Mouse (Mus musculus) heart, adult 2 months (tissue): ENCODE measurements around the gene Csnk1g2. TPM values are rescaled to one million over a fixed set of nuclear protein-coding genes. Genes with fewer than 3 reads are reported as not detected.

Experiments
- DNase-seq, 2 experiments: peaks; one replicate each; pipeline ENCODE4 v3.0.0; 2021
- H3K27ac ChIP-seq: fragments of 200-600 bp; 2 replicates; pipeline ENCODE4 v1.8.1; 2022
- H3K27me3 ChIP-seq: fragments of 200-500 bp; 2 replicates; pipeline ENCODE4 v1.6.1; 2012; ENCODE audit warnings: mild to moderate bottlenecking, low read length, inconsistent platforms, mixed read lengths; ENCODE audit not compliant: control insufficient read depth, insufficient read depth
- H3K36me3 ChIP-seq: fragments of 200-500 bp; 2 replicates; pipeline ENCODE4 v1.6.1; 2012; ENCODE audit warnings: low read length, inconsistent platforms; ENCODE audit not compliant: control insufficient read depth, insufficient read depth
- H3K4me1 ChIP-seq: fragments of 200-500 bp; 2 replicates; pipeline ENCODE4 v1.6.1; 2011; ENCODE audit warnings: low read length; ENCODE audit not compliant: control insufficient read depth, insufficient read depth
- H3K4me3 ChIP-seq: fragments of 200-600 bp; 2 replicates; pipeline ENCODE4 v1.8.1; 2022
- H3K79me2 ChIP-seq: fragments of 200-500 bp; replicated peaks from 2 replicates; pipeline ENCODE4 v1.6.1; 2012; ENCODE audit warnings: mild to moderate bottlenecking, inconsistent platforms, low read length, moderate library complexity, mixed read lengths; ENCODE audit not compliant: control insufficient read depth, insufficient read depth
- H3K9ac ChIP-seq: fragments of 200-500 bp; 2 replicates; pipeline ENCODE4 v1.6.1; 2012; ENCODE audit warnings: low read depth, mild to moderate bottlenecking, control low read depth, inconsistent platforms, low read length, mixed read lengths
- CTCF ChIP-seq: fragments of 200-600 bp; IDR thresholded peaks from 2 replicates; pipeline ENCODE4 v1.8.1; 2022; ENCODE audit warnings: antibody characterized with exemption, mild to moderate bottlenecking, moderate library complexity
- EP300 ChIP-seq: fragments of 200-500 bp; IDR thresholded peaks from 2 replicates; pipeline ENCODE4 v1.6.1; 2011; ENCODE audit warnings: low read depth, low read length, control low read depth; ENCODE audit not compliant: insufficient read depth
- POLR2A ChIP-seq: fragments of 200-500 bp; IDR thresholded peaks from 2 replicates; pipeline ENCODE4 v1.6.1; 2011; ENCODE audit warnings: mild to moderate bottlenecking, low read depth, low read length, control low read depth; ENCODE audit not compliant: insufficient read depth
- WGBS: fragments of 180-500 bp; shearing (Covaris S2); methylation state at CpG from one replicate; pipeline ENCODE4 v1.1.7; 2018; 5-methylcytosine and 5-hydroxymethylcytosine counted together
- intact Hi-C: fragments of 180-260 bp; cut with DNase I; formaldehyde crosslinking; loops from one replicate; pipeline ENCODE4 v1.15.1; 2025
- polyA plus RNA-seq: library from polyadenylated mRNA; depleted of rRNA; stranded (reverse); fragments of >200 nt; gene quantifications from 2 replicates; pipeline ENCODE4 v1.2.3, GENCODE M21; 2012
- total RNA-seq, 2 experiments: library from RNA; stranded (reverse); gene quantifications; 2 replicates each; pipeline ENCODE4 v1.2.3; 2021

Gene Csnk1g2
- total and polyA plus RNA-seq, 3 experiments = 117 to 130 (median 130) TPM

DNA sequence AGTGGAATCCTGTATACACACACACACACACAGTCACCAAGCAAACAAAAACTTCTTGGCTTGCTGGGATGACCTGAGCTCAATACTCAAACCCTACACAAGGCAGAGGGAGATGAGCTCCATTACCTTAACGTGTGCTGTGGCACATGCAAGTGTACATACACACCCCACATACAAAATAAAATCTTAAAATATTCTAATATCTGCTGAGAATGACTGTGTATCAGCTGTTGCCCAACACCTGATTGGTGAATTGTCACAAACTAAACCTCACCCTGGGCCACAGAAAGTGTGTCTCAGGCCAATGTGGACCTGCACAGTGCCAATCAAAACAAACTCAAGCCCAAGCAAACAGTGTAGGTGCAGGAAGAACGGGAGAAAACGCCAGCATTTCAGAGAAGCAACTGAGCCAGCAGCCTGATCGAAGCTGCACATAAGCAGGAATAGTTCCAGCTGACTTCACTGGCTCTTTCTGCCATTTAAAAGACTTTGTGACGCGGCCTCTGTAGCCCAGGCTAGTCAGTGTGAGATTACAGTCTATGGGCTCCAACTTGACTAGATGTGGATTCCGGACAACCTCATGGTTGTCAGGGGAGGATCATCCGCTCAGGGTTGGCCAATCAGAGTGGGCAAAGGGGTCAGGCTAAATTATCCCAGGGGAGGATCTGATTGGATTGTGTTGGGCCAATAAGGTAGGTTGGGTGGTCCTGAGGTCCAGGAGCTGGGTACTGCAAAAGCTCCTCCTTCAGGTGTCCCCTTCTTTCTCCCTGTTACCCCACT, 3.0 kb upstream of the Csnk1g2 start:
- Histone ChIP-seq H3K27ac (no peak overlapping the region), H3K9ac (no peak overlapping the region), H3K4me1 (peaks cover 2% of the 10 kb centered on the region; the same call in 1 of the 2 replicates), H3K4me3 (no peak overlapping the region), H3K36me3 (no peaks in the 10 kb centered on the region), H3K79me2 (no peaks in the 10 kb centered on the region), H3K27me3 (no peaks in the 10 kb centered on the region)
- no peak for TF ChIP-seq EP300
- no peak for TF ChIP-seq CTCF
- TF ChIP-seq POLR2A = no peak
- DNase-seq = no peak
- WGBS = 49% methylated on average over 8 of the region's 8 CpGs
- intact Hi-C loops = loop anchor here (2.0 kb wide), 1 partner anchor 15 kb away; no protein-coding TSS in a partner anchor

DNA sequence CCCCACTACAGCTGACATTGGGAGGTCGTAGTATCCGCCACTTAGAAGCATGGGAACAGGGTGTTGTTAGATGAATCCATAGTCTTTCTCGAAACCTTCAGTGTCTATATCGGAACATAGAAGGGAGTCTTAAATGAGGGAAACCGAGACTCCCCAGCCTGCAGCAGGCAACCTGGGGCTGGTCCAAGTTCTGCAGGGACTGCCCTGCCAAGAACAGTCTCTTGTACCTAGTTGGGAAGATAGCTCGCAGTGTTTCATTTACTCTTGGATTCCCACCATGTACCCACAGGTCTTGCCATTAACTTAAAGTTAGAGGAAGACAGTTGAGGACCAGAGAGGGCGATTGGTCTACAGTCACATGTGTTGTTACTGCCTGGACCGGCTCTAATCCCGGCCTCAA, 2.3 kb upstream of the Csnk1g2 start:
- intact Hi-C loops = loop anchor here (2.0 kb wide), 1 partner anchor 16 kb away; no protein-coding TSS in a partner anchor
- H3K27ac ChIP-seq = no peak overlapping the region

DNA sequence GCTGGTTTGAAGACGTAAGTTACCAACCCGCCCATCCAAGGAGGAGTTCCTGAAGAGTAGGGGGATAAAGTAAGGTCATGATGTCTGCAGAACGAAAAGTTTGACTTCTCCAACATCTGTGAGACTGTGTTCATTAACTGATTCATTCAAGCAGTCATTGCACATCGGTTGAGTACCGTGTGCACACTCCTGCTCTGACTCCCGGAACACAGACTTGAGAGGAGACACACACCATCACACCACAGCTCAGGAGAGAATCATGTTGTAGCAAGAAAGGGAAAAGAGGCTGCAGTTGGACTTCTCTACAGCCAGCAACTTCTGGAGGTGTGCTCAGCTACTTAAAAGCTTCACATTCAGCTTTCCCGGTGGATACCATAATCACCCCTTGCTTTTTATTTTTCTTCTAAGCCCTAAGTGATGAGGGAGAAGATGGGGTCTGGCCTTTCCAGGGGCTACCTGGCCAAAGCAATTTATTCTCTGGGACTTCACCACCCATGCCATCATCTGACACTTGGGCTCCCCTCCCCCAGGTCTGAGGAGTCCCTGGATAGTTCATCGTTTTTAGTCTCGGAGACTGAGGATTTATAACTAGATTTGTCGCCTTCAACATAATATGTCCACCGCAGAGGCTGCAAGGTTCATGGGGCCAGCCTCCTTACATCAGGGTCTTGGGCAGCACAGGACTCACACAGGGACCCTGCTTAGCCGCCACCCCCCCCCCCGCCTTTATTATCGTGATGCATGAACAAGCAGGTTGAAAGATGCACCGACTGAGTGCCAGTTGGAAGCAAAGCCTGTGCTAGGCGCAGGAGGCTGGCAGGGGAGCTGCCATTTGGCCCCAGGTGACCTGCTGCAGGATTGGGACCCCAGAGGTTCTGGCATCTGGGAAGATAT, 1.6 kb upstream of the Csnk1g2 start:
- intact Hi-C loops = loop anchor here (2.0 kb wide), 1 partner anchor 16 kb away; no protein-coding TSS in a partner anchor
- 58% methylated on average over 16 of the region's 16 CpGs for WGBS
- no peak for TF ChIP-seq CTCF
- no peak for TF ChIP-seq POLR2A
- no peak for TF ChIP-seq EP300

More for the DNA sequence above, 2.3 kb upstream of the Csnk1g2 start:
- Histone ChIP-seq H3K36me3 (no peaks in the 10 kb centered on the region), H3K9ac (no peak overlapping the region), H3K27me3 (no peaks in the 10 kb centered on the region), H3K79me2 (no peaks in the 10 kb centered on the region), H3K4me1 (peaks cover 4% of the 10 kb centered on the region; the same call in 1 of the 2 replicates), H3K4me3 (no peak overlapping the region)
- 85% methylated on average over 9 of the region's 9 CpGs for WGBS
- no peak for TF ChIP-seq CTCF
- TF ChIP-seq POLR2A = no peak
- no peak for TF ChIP-seq EP300
- DNase-seq = no peak

GRCm38 (mm10) chr10:80621690-80621939, 1.0 kb upstream of the Csnk1g2 start:
- Histone ChIP-seq H3K79me2 (no peaks in the 10 kb centered on the region), H3K27me3 (no peaks in the 10 kb centered on the region), H3K4me3 (peak overlapping the region; percentile 78), H3K27ac (peak overlapping the region; percentile 91), H3K9ac (no peak overlapping the region), H3K36me3 (no peaks in the 10 kb centered on the region), H3K4me1 (peaks cover 7% of the 10 kb centered on the region; the same call in 1 of the 2 replicates)
- TF ChIP-seq CTCF (0 out of 2 replicates have a peak, but pooled peaks have one; percentile 4), EP300 (no peak)
- intact Hi-C loops = loop anchor here (2.0 kb wide), 1 partner anchor 17 kb away; no protein-coding TSS in a partner anchor
- DNase-seq = no peak
- WGBS = 1% methylated on average over 9 of the region's 9 CpGs

More for the DNA sequence above, 1.6 kb upstream of the Csnk1g2 start:
- Histone ChIP-seq H3K36me3 (no peaks in the 10 kb centered on the region), H3K9ac (no peak overlapping the region), H3K27ac (peak overlapping the region; percentile 91), H3K4me3 (peak overlapping the region; percentile 78), H3K27me3 (no peaks in the 10 kb centered on the region), H3K79me2 (no peaks in the 10 kb centered on the region), H3K4me1 (peaks cover 5% of the 10 kb centered on the region; the same call in 1 of the 2 replicates)
- DNase-seq = no peak

DNA sequence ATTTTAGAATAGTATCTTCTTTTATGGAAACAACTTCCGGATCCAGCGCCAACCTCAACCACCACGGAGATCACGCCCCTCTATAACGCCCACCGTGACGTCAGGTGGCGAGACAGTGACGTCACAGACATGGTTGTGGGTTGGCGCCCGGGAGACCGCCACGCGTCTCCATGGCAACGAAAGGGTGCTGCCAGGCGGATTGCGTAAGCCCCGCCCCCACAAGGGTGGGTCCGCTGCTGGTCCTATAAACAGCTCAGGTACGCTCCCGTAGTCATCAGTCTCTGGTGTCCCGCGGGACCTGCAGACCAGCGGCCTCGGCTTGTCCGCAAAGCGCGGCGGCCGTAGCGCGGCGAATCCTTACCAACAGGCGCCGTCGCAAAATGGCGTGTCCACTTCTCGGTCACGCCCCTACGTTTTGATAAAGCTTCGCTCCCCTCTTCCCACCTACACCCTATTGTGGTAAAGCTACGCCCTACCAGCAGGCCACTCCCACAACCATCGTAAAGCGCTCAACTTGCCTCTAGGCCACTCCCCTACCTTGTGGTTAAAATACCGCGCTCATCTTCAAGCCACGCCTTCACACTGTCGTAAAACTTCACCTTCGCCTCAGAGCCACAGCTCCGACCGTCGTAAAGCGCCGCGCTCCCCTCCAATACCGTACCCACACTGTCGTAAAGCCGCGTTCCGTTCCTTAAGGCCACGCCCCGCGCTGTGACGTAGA, 538 bp upstream of the Csnk1g2 start:
- DNase-seq = peak; percentile 99
- Histone ChIP-seq H3K4me1 (peaks cover 7% of the 10 kb centered on the region; the same call in 1 of the 2 replicates), H3K36me3 (no peaks in the 10 kb centered on the region), H3K27ac (peak overlapping the region; percentile 91), H3K27me3 (no peaks in the 10 kb centered on the region), H3K4me3 (peak overlapping the region; percentile 78), H3K79me2 (no peaks in the 10 kb centered on the region), H3K9ac (peak overlapping the region; percentile 54)
- under 1% methylated on average over 64 of the region's 64 CpGs for whole genome bisulfite sequencing
- TF ChIP-seq POLR2A (peak; percentile 91), CTCF (no peak), EP300 (peak; percentile 91)
- intact Hi-C loops = loop anchor here (2.0 kb wide), 2 partner anchors 17 to 45 kb away; partner anchors contain the start of gene Klf16
